Mouse (Mus musculus) liver, embryonic 11.5 days (tissue): ENCODE results near the gene Aldh3b1. TPM values are rescaled to one million over a fixed set of nuclear protein-coding genes. Genes with fewer than 3 reads are reported as not detected.

Experiments
- ATAC-seq: fragments of 200-750 bp; cut with Nextera tagmentation; replicated peaks from 2 replicates; pipeline ENCODE4 v1.8.0; 2017; ENCODE audit warnings: moderate number of reproducible peaks, mild to moderate bottlenecking, moderate TSS enrichment, moderate library complexity; ENCODE audit not compliant: low FRiP score
- DNase-seq: peaks from one replicate; pipeline ENCODE4 v3.0.0-alpha.2; 2017; ENCODE audit warnings: low spot score
- H3K27ac ChIP-seq: fragments of 300-500 bp; sonication (generic); 2 replicates; pipeline ENCODE4 v1.5.1; 2014; ENCODE audit warnings: mild to moderate bottlenecking, low read depth, low read length, control low read depth
- H3K27me3 ChIP-seq: fragments of 300-500 bp; sonication (generic); replicated peaks from 2 replicates; pipeline ENCODE4 v1.6.1; 2014; ENCODE audit warnings: low read length, mixed read lengths; ENCODE audit not compliant: control insufficient read depth, insufficient read depth
- H3K36me3 ChIP-seq: fragments of 300-500 bp; sonication (generic); 2 replicates; pipeline ENCODE4 v1.6.1; 2014; ENCODE audit warnings: mild to moderate bottlenecking, low read length, moderate library complexity, mixed read lengths; ENCODE audit not compliant: control insufficient read depth, insufficient read depth
- H3K4me1 ChIP-seq: fragments of 300-500 bp; sonication (generic); replicated peaks from 2 replicates; pipeline ENCODE4 v1.6.1; 2014; ENCODE audit warnings: low read length, mixed read lengths; ENCODE audit not compliant: control insufficient read depth, insufficient read depth
- H3K4me2 ChIP-seq: fragments of 300-500 bp; sonication (generic); 2 replicates; pipeline ENCODE4 v1.6.1; 2014; ENCODE audit warnings: mild to moderate bottlenecking, control low read depth, moderate library complexity
- H3K4me3 ChIP-seq: fragments of 300-500 bp; sonication (generic); 2 replicates; pipeline ENCODE4 v1.5.1; 2014; ENCODE audit warnings: low read depth, low read length, control low read depth
- H3K9ac ChIP-seq: fragments of 300-500 bp; sonication (generic); 2 replicates; pipeline ENCODE4 v1.6.1; 2014; ENCODE audit warnings: low read depth, low read length, control low read depth
- H3K9me3 ChIP-seq: fragments of 300-500 bp; sonication (generic); 2 replicates; pipeline ENCODE4 v1.6.1; 2016; ENCODE audit warnings: low read length, inconsistent platforms, mixed read lengths; ENCODE audit not compliant: control insufficient read depth
- WGBS: fragments of 180-500 bp; shearing (Covaris S2); extraction: QIAGEN DNeasy Blood & Tissue Kit; methylation state at CpG from one replicate; pipeline ENCODE4 v1.1.7; 2014; 5-methylcytosine and 5-hydroxymethylcytosine counted together
- polyA plus RNA-seq: library from polyadenylated mRNA; unstranded; fragments of >200 nt; fragmentation: Nextera tagmentation; extraction: Ambion mirVana; gene quantifications from 2 replicates; pipeline ENCODE4 v1.2.1, GENCODE M21; 2014

Aldh3b1 gene
- polyA plus RNA-seq, 1 experiment from 2014 or later: 1.7 TPM

- H3K4me2 ChIP-seq: no peak overlapping the region; the same call in 1 of the 2 replicates
- peaks cover 30% of the 10 kb centered on the region for H3K36me3 ChIP-seq
These were observed 25.8 kb downstream of the Aldh3b1 start for GRCm38 (mm10) chr19:3903648-3904362.

DNA sequence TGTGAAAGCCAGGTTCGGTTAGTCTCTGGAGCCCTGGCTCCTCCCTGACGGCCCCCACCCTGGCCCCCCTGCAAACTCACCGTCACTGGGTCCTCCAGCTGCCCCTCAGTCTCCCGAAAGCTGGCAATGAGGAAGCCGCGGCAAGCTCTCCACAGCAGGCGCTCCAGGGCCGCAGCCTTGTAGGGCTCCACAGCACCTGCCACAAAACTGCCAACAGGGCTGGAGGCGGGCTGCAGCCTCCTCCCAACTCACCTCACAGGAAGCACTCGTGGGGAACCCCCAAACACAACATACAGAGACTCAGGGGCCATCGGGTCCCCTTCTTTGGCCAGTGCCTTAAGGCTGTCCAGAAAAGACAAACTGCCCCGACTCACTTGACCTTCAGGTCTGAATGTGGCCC, 26.6 kb downstream of the Aldh3b1 start:
- no peaks in the 10 kb centered on the region for H3K9me3 ChIP-seq
- H3K4me1 ChIP-seq: peaks cover 37% of the 10 kb centered on the region
- DNase-seq (no peak), ATAC-seq (no peak)
- WGBS: 82% methylated on average over 12 of the region's 12 CpGs
- no peak overlapping the region for H3K4me2 ChIP-seq
- no peak overlapping the region for H3K9ac ChIP-seq
- H3K36me3 ChIP-seq: peaks cover 24% of the 10 kb centered on the region
- H3K27ac ChIP-seq: no peak overlapping the region
- no peak overlapping the region for H3K4me3 ChIP-seq
- H3K27me3 ChIP-seq: no peaks in the 10 kb centered on the region

More at GRCm38 (mm10) chr19:3903648-3904362, 25.8 kb downstream of the Aldh3b1 start:
- Histone ChIP-seq H3K9me3 (no peaks in the 10 kb centered on the region), H3K27me3 (no peaks in the 10 kb centered on the region), H3K9ac (no peak overlapping the region), H3K4me3 (no peak overlapping the region), H3K4me1 (peaks cover 37% of the 10 kb centered on the region), H3K27ac (no peak overlapping the region)
- no peak for ATAC-seq
- 82% methylated on average over 25 of the region's 25 CpGs for WGBS
- no peak for DNase-seq

- peaks cover 30% of the 10 kb centered on the region for H3K36me3 ChIP-seq
- 92% methylated on average over 4 of the region's 4 CpGs for WGBS
- H3K27me3 ChIP-seq: no peaks in the 10 kb centered on the region
- no peak overlapping the region for H3K27ac ChIP-seq
- H3K9me3 ChIP-seq: no peaks in the 10 kb centered on the region
- DNase-seq (no peak), ATAC-seq (no peak)
- no peak overlapping the region for H3K9ac ChIP-seq
- peaks cover 11% of the 10 kb centered on the region for H3K4me1 ChIP-seq
- no peak overlapping the region for H3K4me3 ChIP-seq
- H3K4me2 ChIP-seq: no peak overlapping the region
These were observed 30.0 kb downstream of the Aldh3b1 start for GRCm38 (mm10) chr19:3899618-3900017.

- Histone ChIP-seq H3K9ac (no peak overlapping the region), H3K36me3 (peaks cover 28% of the 10 kb centered on the region), H3K4me3 (no peak overlapping the region), H3K27ac (no peak overlapping the region), H3K9me3 (no peaks in the 10 kb centered on the region), H3K27me3 (no peaks in the 10 kb centered on the region), H3K4me2 (no peak overlapping the region), H3K4me1 (peaks cover 4% of the 10 kb centered on the region; the same call in 1 of the 2 replicates)
- 87% methylated on average over 7 of the region's 7 CpGs for WGBS
- DNase-seq: no peak
- no peak for ATAC-seq
These were observed 30.7 kb downstream of the Aldh3b1 start for GRCm38 (mm10) chr19:3898952-3899351.

- 92% methylated on average over 5 of the region's 5 CpGs for WGBS
- no peaks in the 10 kb centered on the region for H3K9me3 ChIP-seq
- no peaks in the 10 kb centered on the region for H3K27me3 ChIP-seq
- H3K36me3 ChIP-seq: peaks cover 22% of the 10 kb centered on the region
- no peak for ATAC-seq
- no peaks in the 10 kb centered on the region for H3K4me1 ChIP-seq
- no peak overlapping the region for H3K4me3 ChIP-seq
- DNase-seq: no peak
- H3K27ac ChIP-seq: no peak overlapping the region
- no peak overlapping the region for H3K4me2 ChIP-seq
- no peak overlapping the region for H3K9ac ChIP-seq
These were observed 32.1 kb downstream of the Aldh3b1 start for GRCm38 (mm10) chr19:3897557-3897956.

- DNase-seq (no peak), ATAC-seq (no peak)
- H3K9ac ChIP-seq: no peak overlapping the region
- no peak overlapping the region for H3K4me3 ChIP-seq
- H3K27me3 ChIP-seq: no peaks in the 10 kb centered on the region
- H3K9me3 ChIP-seq: no peaks in the 10 kb centered on the region
- peaks cover 21% of the 10 kb centered on the region for H3K36me3 ChIP-seq
- WGBS: 90% methylated on average over 10 of the region's 10 CpGs
- H3K4me1 ChIP-seq: no peaks in the 10 kb centered on the region
- H3K27ac ChIP-seq: no peak overlapping the region
- H3K4me2 ChIP-seq: no peak overlapping the region
These were observed 33.4 kb downstream of the Aldh3b1 start for GRCm38 (mm10) chr19:3896208-3896607.

GRCm38 (mm10) chr19:3895171-3895631, 34.4 kb downstream of the Aldh3b1 start:
- ATAC-seq (peak; percentile 58), DNase-seq (no peak)
- Histone ChIP-seq H3K9ac (no peak overlapping the region), H3K4me1 (no peaks in the 10 kb centered on the region), H3K9me3 (no peaks in the 10 kb centered on the region), H3K27ac (no peak overlapping the region), H3K36me3 (peaks cover 21% of the 10 kb centered on the region), H3K4me3 (no peak overlapping the region), H3K27me3 (no peaks in the 10 kb centered on the region), H3K4me2 (no peak overlapping the region)
- WGBS: 54% methylated on average over 3 of the region's 3 CpGs

DNA sequence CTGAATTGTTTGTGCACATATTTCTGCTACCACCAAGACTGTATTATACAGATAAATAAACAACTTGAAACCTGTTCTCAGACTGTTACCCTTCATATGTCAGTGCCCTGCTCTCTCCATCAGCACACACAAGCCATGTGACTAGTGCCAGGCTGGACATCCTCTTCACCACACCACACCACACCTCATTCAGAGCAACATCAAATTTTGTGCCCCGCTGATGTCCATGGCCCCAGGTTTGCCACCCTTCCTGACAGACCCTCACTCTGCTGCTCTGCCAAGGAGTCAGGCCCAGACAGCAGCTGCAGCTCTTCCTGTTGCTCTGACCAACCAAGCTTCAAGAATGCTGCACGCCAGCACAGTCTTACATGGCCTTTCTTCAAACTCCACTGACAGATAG, 35.3 kb downstream of the Aldh3b1 start:
- ATAC-seq: no peak
- H3K9me3 ChIP-seq: no peaks in the 10 kb centered on the region
- no peak overlapping the region for H3K27ac ChIP-seq
- no peak overlapping the region for H3K9ac ChIP-seq
- no peaks in the 10 kb centered on the region for H3K4me1 ChIP-seq
- no peak for DNase-seq
- H3K4me3 ChIP-seq: no peak overlapping the region
- no peaks in the 10 kb centered on the region for H3K27me3 ChIP-seq
- WGBS: 88% methylated on average over 2 of the region's 2 CpGs
- H3K36me3 ChIP-seq: peaks cover 21% of the 10 kb centered on the region
- H3K4me2 ChIP-seq: no peak overlapping the region

DNA sequence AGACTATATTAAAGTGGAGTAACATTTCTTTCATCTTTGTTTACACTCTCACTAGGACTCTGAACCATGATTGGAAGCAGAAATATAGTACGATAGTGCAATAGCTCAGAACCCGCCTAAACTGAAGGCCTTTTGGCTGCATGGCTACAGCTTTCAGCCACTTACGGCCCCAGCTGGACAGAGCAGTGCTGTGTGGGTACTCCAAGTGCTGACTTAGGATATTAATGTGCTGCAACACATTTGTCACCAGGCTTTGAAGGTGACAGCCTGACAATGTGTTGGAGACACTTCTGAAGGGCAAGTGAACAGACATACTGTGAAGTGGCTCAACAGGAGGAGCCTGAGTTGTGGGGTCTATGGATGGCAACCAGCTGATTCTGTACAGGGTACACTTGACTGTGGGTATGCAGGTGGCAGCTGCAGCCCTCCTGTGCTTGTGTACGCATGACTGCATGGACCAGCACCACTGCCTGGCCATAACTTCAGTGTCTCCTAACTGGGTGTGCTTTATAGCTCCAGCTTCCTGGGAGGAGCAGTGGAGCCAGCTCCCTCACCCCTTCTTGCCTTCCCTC, 36.0 kb downstream of the Aldh3b1 start:
- H3K27ac ChIP-seq: no peak overlapping the region
- no peak for ATAC-seq
- peaks cover 19% of the 10 kb centered on the region for H3K36me3 ChIP-seq
- H3K4me1 ChIP-seq: no peaks in the 10 kb centered on the region
- H3K4me3 ChIP-seq: no peak overlapping the region
- H3K27me3 ChIP-seq: no peaks in the 10 kb centered on the region
- H3K4me2 ChIP-seq: no peak overlapping the region
- no peak overlapping the region for H3K9ac ChIP-seq
- DNase-seq: no peak
- no peaks in the 10 kb centered on the region for H3K9me3 ChIP-seq
- WGBS: 88% methylated on average over 4 of the region's 4 CpGs
